ENCODE assay signal across 9 mouse cellular contexts in the genomic region with DNA sequence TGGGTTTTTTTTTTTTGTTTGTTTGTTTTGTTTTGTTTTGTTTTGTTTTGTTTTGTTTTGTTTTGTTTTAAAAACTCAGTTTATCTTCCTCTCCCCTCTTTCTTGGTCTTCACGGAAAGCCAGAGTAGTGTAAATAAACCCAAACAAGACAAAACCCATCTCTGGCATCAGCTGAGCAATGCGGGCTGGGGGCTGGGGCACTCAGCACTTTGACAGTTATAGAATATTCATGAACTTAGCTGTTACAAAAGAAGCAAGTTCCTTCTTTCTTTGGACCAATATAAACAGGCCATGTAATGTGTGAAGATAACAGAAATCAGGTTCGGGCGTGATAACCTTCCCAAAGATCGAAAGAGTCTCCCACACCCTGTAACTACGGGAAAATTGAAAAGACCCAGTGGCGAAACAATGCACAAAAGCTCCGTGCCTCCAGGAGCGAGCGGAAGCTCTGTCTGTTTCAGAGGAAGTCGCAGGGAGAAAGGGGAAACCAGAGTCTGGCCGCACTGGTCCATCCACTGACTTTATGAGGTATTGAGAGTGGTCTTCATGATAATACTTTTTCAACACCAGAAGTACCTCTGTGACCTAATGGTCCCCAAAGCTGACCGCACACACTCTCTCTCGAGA. TPM values are rescaled to one million over a fixed set of nuclear protein-coding genes. Genes with fewer than 3 reads are reported as not detected.
DNase-seq lines count a peak whose midpoint lies in the region; ATAC-seq and TF ChIP-seq lines count a peak whose summit lies in the region.
"Had no signal": no experiment of that assay in that cellular context is flagged by ENCODE, and none has a peak within 500 bp of the region (broad histone marks: within the 10 kb centered on the region; RNA-seq: fewer than 3 reads in every experiment).

No protein-coding gene starts in this region.

- DNase-seq in layer of hippocampus, adult 2 months (ENCODE audit: low spot score in 2 of 2): no peak
- DNase-seq in layer of hippocampus, adult 9-10 months (ENCODE audit: low spot score): no peak
- peak; percentile 13 to 35 for DNase-seq in kidney, postnatal 4 days
- DNase-seq in midbrain, postnatal 0 days (ENCODE audit: low spot score): no peak
- DNase-seq in frontal cortex, postnatal 36 days (ENCODE audit: low spot score in 2 of 2): no peak
- DNase-seq in thymus, adult 2 months: no peak

- H3K27me3 ChIP-seq in midbrain, postnatal 0 days (ENCODE audit: insufficient read depth, low read length): no peaks in the 10 kb centered on the region
- H3K27me3 ChIP-seq in thymus, adult 2 months (ENCODE audit: control insufficient read depth, insufficient read depth, low read length): no peaks in the 10 kb centered on the region
- H3K27me3 ChIP-seq: limb, embryonic 13.5 days had no signal

- peak overlapping the region; percentile 37 for H3K4me2 ChIP-seq in midbrain, postnatal 0 days (ENCODE audit: low read depth, low read length, poor library complexity, severe bottlenecking)
- H3K4me2 ChIP-seq: limb, embryonic 13.5 days had no signal

- H3K4me1 ChIP-seq in midbrain, postnatal 0 days (ENCODE audit: insufficient read depth, low read length): no peaks in the 10 kb centered on the region
- H3K4me1 ChIP-seq in thymus, adult 2 months (replicated peaks; ENCODE audit: control insufficient read depth, insufficient read depth, low read length): no peaks in the 10 kb centered on the region; the same call in 1 of the 2 replicates

- H3K4me3 ChIP-seq in layer of hippocampus, adult 2 months: peak overlapping the region; percentile 17; the same call in 1 of the 2 replicates
- H3K4me3 ChIP-seq in midbrain, postnatal 0 days (ENCODE audit: low read depth, low read length): 0 out of 2 replicates have a peak overlapping the region, but pooled peaks have one; percentile 3
- H3K4me3 ChIP-seq in thymus, adult 2 months (ENCODE audit: control insufficient read depth, insufficient read depth, low read length): no peak overlapping the region
- H3K4me3 ChIP-seq: limb, embryonic 13.5 days had no signal

- H3K27ac ChIP-seq in layer of hippocampus, adult 2 months: peak overlapping the region; percentile 64
- no peak overlapping the region for H3K27ac ChIP-seq in midbrain, postnatal 0 days (ENCODE audit: low read depth, low read length)
- no peak overlapping the region for H3K27ac ChIP-seq in thymus, adult 2 months (ENCODE audit: control insufficient read depth, insufficient read depth, low read length)
- H3K27ac ChIP-seq: limb, embryonic 13.5 days had no signal

- no peak overlapping the region for H3K9ac ChIP-seq in midbrain, postnatal 0 days (replicated peaks; ENCODE audit: low read length, poor library complexity, severe bottlenecking)
- H3K9ac ChIP-seq: limb, embryonic 13.5 days had no signal

- peak; percentile 91 for ATAC-seq in granulocyte monocyte progenitor cell, adult 5-6 weeks (replicated peaks; ENCODE audit: poor library complexity, severe bottlenecking)
- ATAC-seq in midbrain, postnatal 0 days (ENCODE audit: low FRiP score): no peak
- ATAC-seq in CD4-positive, CD25-positive, alpha-beta regulatory T cell, adult 4 months: no peak

- WGBS in midbrain, postnatal 0 days: 21% methylated on average over 14 of the region's 14 CpGs
- 14% methylated on average over 14 of the region's 14 CpGs for WGBS in thymus, adult 2 months

- no peak for TF ChIP-seq POLR2A in thymus, adult 2 months (IDR thresholded peaks at IDR 0.05; ENCODE audit: control insufficient read depth, extremely low read depth, insufficient read depth, low read length, poor library complexity)

- no peaks in the 10 kb centered on the region for H3K36me3 ChIP-seq in midbrain, postnatal 0 days (ENCODE audit: insufficient read depth, low read length)
- H3K36me3 ChIP-seq in thymus, adult 2 months (ENCODE audit: control insufficient read depth, insufficient read depth, low read length): no peaks in the 10 kb centered on the region
- H3K36me3 ChIP-seq: limb, embryonic 13.5 days had no signal

- TF ChIP-seq CTCF in layer of hippocampus, adult 2 months (conservative IDR thresholded peaks at IDR 0.05): no peak
- no peak for TF ChIP-seq CTCF in midbrain, postnatal 0 days (IDR thresholded peaks at IDR 0.05)
- TF ChIP-seq CTCF in thymus, adult 2 months (IDR thresholded peaks at IDR 0.05; ENCODE audit: borderline replicate concordance, control insufficient read depth, extremely low read depth, insufficient read depth, low read length, poor library complexity): no peak

- H3K9me3 ChIP-seq in midbrain, postnatal 0 days (ENCODE audit: low read length): no peaks in the 10 kb centered on the region
- H3K9me3 ChIP-seq: limb, embryonic 13.5 days had no signal

RNA-seq across cellular contexts. Expression of a gene that starts 26.6 kb away (rescaled TPM):
- total RNA-seq in layer of hippocampus, adult 2 months (2021): not detected
- not detected in 2 replicates for total RNA-seq in granulocyte monocyte progenitor cell, adult 5-6 weeks (2014; fragmentation: Nextera tagmentation)
- total RNA-seq in granulocyte monocyte progenitor cell, adult 5-6 weeks (2017): not detected in 2 replicates
- 1.2 TPM in 1 of 2 replicates, not detected in the other for total RNA-seq in midbrain, postnatal 0 days (2014; rRNA removed)
- polyA plus RNA-seq in midbrain, postnatal 0 days (2015; fragmentation: Nextera tagmentation; extraction: Ambion mirVana): not detected in 2 replicates
- polyA plus RNA-seq in CD4-positive, CD25-positive, alpha-beta regulatory T cell, adult 4 months (2017; shearing (Covaris generic)): not detected
- polyA plus RNA-seq in thymus, adult 2 months (2012; rRNA removed): 1.6 and 1.7 TPM in 2 replicates
- polyA plus RNA-seq: limb, embryonic 13.5 days had no signal

Comparison
In these comparisons a context has a peak if more than half of its experiments do, and no peak if none do; other contexts are left out.
1. DNase-seq: peak in kidney, postnatal 4 days (2 of 2); none in layer of hippocampus, adult 2 months (0 of 2), layer of hippocampus, adult 9-10 months (single experiment), midbrain, postnatal 0 days (single experiment), frontal cortex, postnatal 36 days (0 of 2) and thymus, adult 2 months (single experiment).